Mouse (Mus musculus): ENCODE measurements around the gene Rbm4.
"Not testable (repeated sequence)": the region's sequence is repeated elsewhere in the genome, so short reads cannot be mapped to it uniquely, and the experiment has no call there.

Rbm4 gene

GRCm38 (mm10) chr19:4793831-4794422 is at the start of gene Rbm4:
TSS of gene Rbm4 (minus strand) at chr19:4793901.
- peak; percentile 96 to 97 for DNase-seq

DNA sequence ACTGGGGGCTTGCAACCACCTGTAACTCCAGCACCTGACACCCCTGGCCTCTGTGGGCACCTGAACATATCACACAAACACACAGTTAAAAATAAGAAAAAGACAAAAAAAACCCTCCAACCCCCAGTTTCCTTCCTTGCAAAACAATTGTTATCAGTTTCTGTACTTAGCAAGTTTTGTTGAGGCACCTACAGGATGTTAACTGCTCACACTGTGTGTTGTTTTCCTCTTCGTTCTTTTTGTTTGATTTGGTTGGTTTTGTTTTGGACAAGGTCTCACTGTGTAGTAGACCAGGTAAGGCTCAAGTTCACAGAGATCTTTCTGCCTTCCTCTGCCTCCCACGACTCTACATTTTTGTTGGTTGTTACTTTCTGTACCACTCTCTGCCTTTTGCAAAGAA is 48.9 kb upstream of the Rbm4 start:
- DNase-seq = no peak

GRCm38 (mm10) chr19:4840848-4841247 is 47.1 kb upstream of the Rbm4 start:
- DNase-seq = no peak

- DNase-seq = peak; percentile 96 to 98
These were observed 45.4 kb upstream of the Rbm4 start, which contains the start of the genes Ccs and Ccdc87 for GRCm38 (mm10) chr19:4839149-4839548. TSS of gene Ccs (minus strand) at chr19:4839332. TSS of gene Ccdc87 (plus strand) at chr19:4839366.

DNA sequence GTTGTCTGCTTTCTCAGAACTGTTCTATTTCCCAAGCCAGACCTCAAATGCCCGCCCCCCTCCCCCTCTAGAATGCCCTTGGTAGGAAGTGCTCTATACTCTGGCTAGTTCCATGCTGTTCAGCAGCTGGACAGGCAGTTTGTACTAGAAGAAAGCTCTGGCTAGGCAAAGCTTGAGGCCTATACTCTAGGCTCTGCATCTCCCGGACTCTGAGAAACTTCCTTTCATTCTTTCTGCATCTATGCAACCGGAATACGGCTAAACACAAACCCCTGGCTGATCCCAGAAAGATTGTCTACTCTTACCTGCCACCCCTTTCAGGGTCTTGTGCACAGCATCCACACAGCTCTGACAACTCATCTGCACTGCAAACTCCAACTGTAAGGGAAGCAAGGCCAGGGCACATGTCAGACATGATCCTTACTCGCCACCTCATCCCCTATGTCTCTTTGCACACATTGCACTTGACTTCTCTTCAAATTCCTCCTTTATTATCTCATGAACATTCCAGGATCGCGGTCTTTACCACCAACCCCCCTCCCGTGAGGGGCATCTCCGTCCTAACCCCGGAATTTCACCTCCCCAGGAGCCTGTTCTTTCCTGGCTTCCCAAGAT is 44.9 kb upstream of the Rbm4 start:
- no peak for DNase-seq

GRCm38 (mm10) chr19:4837049-4837448 is 43.3 kb upstream of the Rbm4 start:
- peak in 1 of 2 experiments; percentile 34 for DNase-seq

DNA sequence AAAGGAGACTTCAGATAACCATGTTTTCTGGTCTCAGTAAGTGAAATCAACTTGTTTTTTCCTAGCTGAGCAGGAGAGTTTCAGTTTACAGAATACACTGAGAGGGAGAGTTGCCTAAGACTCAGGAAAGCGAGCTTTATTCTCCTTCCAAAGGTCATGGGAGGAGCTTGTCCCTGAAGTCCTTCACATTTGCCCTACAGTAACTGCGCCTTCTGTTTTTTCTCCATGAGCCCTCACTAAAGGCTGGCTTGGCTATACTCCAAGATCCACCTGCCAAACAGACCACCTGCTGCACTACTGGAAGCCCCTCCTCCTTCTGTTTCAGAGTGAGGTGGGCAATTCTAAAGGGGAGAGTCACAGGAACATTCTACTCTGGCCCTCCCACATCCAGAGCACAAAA is 42.4 kb upstream of the Rbm4 start:
- no peak for DNase-seq

DNA sequence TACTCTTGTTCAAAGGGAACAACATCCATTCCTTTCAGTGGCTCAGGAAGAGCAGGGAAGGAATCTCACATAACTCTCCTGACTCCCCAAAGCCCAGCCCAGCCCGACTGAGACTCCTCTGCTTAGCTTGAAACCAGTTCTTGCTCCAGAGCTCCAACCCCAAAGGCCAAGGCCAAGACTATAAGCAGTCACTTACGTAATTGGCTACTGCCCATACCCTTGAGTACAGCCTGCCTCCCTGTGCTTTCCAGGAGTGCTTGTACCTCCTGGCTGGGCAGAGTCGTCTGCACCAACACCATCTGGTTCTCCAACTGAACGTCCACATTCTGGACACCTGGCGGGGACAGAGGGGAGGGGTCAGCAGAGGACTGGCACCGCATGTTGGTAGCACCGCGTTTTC is 40.3 kb upstream of the Rbm4 start:
- no peak for DNase-seq

GRCm38 (mm10) chr19:4829156-4829555 is 35.5 kb upstream of the Rbm4 start:
- DNase-seq = peak; percentile 88 to 91

- DNase-seq = no peak
These were observed 34.9 kb upstream of the Rbm4 start for GRCm38 (mm10) chr19:4828444-4829114.

- peak; percentile 45 to 69 for DNase-seq
These were observed 27.1 kb upstream of the Rbm4 start for GRCm38 (mm10) chr19:4820678-4821303.

GRCm38 (mm10) chr19:4817182-4817835 is 23.6 kb upstream of the Rbm4 start:
- DNase-seq = no peak

GRCm38 (mm10) chr19:4813015-4813414 is 19.3 kb upstream of the Rbm4 start:
- peak; percentile 25 to 59 for DNase-seq

- not testable (repeated sequence) for DNase-seq
These were observed 18.7 kb upstream of the Rbm4 start for GRCm38 (mm10) chr19:4812334-4812949.

- no peak for DNase-seq
These were observed 18.2 kb upstream of the Rbm4 start for GRCm38 (mm10) chr19:4811909-4812242.

DNA sequence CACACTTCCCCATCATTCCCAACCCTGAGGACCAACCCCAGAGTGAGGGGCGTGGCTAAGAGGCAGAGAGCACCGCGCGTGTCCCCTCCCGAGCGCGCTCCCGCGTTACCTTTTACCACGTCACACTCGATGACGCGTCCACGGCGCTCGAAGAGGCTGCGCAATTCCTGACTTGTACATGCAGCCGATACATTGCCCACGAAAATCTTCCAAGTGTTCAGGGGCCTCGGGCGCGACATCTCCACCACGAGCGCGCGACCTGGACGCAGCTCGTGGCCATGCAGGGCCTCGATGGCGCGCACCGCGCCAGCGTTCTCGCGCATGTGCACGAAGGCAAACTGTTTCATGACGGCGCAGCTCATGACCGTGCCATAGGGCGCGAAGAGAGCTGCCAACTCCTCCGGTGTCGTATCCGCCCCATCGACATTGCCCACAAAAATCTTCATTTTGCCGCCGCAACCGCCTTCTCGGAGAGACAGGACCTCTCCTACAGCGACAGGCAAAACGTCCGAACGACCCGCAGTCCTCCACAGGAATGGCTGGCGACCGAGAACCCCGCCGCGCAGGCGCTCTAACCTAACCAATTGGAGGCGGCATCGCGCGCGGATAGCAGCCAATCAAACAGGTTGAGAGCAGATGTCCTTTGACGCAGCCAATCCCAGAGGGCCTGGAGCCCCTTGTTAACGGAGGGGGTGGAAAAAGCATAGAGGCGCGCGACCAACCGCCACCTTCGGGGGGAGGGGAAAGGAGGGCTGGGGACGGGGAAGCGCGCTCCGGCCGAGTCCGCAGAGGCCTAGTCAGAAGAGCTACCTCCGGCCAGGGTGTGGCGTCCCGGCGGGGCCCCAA is 17.6 kb upstream of the Rbm4 start, which contains the start of the genes Gm21992 and Rbm14:
TSS of gene Gm21992 (minus strand) at position 550 of the 846 bp plus-strand sequence.
TSS of gene Rbm14 (minus strand) at position 572 of the 846 bp plus-strand sequence.
- peak; percentile 98 to 99 for DNase-seq

GRCm38 (mm10) chr19:4810746-4811062 is 17.0 kb upstream of the Rbm4 start:
- no peak for DNase-seq

DNA sequence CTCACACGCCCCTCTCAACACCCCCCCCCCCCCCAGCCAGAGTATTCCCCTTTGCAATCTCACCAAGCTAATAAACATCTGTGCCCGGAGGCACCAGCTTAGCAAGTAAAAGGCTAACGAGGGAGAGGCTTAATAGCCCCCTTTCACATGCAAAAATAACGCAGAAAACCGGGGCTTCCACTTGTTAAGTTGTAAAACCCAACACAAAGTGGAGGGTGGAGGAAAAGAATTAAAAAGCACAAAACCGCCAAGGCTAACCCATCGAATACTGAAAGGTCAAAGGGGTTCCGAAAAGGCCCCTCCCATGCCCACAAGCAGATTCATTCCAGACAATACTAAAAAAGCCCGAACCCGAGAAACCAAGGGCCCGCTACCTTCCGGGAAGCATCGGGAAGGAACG is 16.6 kb upstream of the Rbm4 start:
- no peak for DNase-seq

DNA sequence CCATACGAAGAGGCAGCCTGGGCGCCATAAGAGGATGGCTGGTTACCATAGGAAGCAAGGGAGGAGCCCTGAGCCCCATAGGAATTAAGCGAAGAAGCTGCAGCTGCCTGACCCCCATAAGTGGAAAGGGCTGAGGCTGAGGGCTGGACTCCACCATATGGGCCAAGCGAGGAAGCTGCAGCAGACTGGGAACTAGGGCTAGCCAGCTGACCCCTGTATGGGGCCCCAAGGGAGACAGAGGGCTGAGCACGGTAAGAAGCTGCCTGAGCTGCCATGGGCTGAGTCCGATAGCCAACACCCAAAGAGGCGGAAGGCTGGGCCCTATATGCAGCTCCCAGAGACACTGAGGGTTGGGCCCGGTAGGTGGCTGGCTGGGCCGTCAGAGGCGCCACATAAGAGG is 9.6 kb upstream of the Rbm4 start:
- peak in 1 of 2 experiments; percentile 35 for DNase-seq

DNA sequence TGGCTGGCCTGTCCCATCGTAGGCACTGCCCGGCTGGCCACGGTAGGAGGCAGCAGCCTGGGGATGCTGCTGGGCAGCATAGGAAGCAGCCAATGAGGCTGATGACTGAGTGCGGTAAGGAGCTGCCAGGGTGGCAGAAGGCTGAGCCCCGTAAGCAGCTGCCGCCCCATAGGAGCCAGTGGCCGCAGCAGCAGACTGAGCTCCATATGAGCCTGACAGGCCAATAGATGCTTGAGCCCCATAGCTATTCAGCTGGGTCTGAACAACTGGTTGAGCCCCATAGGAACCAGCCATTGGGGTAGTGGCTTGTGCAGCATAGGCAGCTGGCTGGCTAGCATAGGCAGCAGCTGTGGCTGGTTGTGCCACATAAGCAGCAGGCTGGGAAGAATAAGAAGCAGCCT is 9.0 kb upstream of the Rbm4 start:
- DNase-seq = peak; percentile 67 to 70

DNA sequence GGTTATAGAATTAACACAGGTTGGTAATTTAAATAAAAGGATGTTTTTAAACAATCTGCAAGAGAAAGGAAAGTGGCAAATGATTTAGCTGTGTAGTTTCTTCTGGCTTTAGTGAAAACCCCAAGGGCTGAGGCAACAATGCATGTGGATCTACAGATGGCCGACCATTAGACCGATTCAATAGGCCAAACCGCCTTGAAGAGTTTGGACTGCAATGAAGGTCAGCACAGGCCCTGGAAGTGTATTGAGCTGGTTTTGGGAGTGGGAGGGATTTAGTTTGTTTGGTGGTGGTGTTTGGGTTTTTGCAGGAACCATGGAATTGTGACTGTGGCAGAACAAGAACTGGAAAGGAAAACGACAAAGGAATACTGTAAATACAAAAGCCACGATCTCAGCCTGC is 5.4 kb upstream of the Rbm4 start:
- DNase-seq = no peak

DNA sequence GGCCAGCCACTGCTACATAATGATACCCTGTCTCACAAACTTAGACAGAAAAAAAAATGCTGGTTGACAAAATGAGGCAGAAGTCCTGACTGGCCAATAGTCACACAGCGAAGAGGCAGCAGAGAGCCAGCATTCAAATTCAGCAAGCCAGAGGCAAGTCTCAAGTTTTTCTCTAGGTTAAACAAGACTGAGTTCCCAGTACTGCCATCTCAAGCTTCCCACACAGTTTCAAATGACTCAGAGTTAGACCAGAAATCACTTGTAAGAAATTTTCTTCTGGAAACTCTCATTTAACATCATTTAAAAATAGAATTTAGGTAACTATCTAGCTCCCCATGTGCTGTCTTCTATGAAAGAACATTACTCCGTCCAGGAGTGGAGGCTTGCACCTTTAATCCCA is 4.1 kb upstream of the Rbm4 start:
- no peak for DNase-seq
